Mouse (Mus musculus): ENCODE measurements around the gene Txnrd2.

The Txnrd2 gene

GRCm38 (mm10) chr16:18451486-18452181 is 25.4 kb downstream of the Txnrd2 start:
- DNase-seq (ENCODE audit: low read depth): no peak

GRCm38 (mm10) chr16:18452361-18452862 is 26.2 kb downstream of the Txnrd2 start:
- DNase-seq (ENCODE audit: low read depth): no peak

GRCm38 (mm10) chr16:18453846-18454245 is 27.7 kb downstream of the Txnrd2 start:
- peak; percentile 30 for DNase-seq (ENCODE audit: low read depth)

- DNase-seq (ENCODE audit: low read depth): no peak
Measured at GRCm38 (mm10) chr16:18455407-18455806, 29.2 kb downstream of the Txnrd2 start.

- no peak for DNase-seq (ENCODE audit: low read depth)
Measured at GRCm38 (mm10) chr16:18458661-18459060, 32.5 kb downstream of the Txnrd2 start.

- peak; percentile 61 for DNase-seq (ENCODE audit: low read depth)
Measured at GRCm38 (mm10) chr16:18459335-18459954, 33.3 kb downstream of the Txnrd2 start.

GRCm38 (mm10) chr16:18459955-18460370 is 33.8 kb downstream of the Txnrd2 start:
- DNase-seq (ENCODE audit: low read depth): peak; percentile 89

GRCm38 (mm10) chr16:18460826-18461225 is 34.6 kb downstream of the Txnrd2 start:
- no peak for DNase-seq (ENCODE audit: low read depth)

- DNase-seq (ENCODE audit: low read depth): no peak
Measured at GRCm38 (mm10) chr16:18462031-18462430, 35.8 kb downstream of the Txnrd2 start.

- no peak for DNase-seq (ENCODE audit: low read depth)
Measured at GRCm38 (mm10) chr16:18462598-18462997, 36.4 kb downstream of the Txnrd2 start.

- DNase-seq (ENCODE audit: low read depth): peak; percentile 36
Measured at GRCm38 (mm10) chr16:18464271-18464670, 38.1 kb downstream of the Txnrd2 start.

GRCm38 (mm10) chr16:18470829-18471228 is 44.6 kb downstream of the Txnrd2 start:
- DNase-seq (ENCODE audit: low read depth): peak; percentile 49

- DNase-seq (ENCODE audit: low read depth): no peak
Measured at GRCm38 (mm10) chr16:18471381-18471955, 45.3 kb downstream of the Txnrd2 start.

GRCm38 (mm10) chr16:18471976-18472375 is 45.8 kb downstream of the Txnrd2 start:
- DNase-seq (ENCODE audit: low read depth): no peak

GRCm38 (mm10) chr16:18472416-18472815 is 46.2 kb downstream of the Txnrd2 start:
- no peak for DNase-seq (ENCODE audit: low read depth)

GRCm38 (mm10) chr16:18472976-18473375 is 46.8 kb downstream of the Txnrd2 start:
- no peak for DNase-seq (ENCODE audit: low read depth)

- no peak for DNase-seq (ENCODE audit: low read depth)
Measured at GRCm38 (mm10) chr16:18474021-18474420, 47.8 kb downstream of the Txnrd2 start.

- DNase-seq (ENCODE audit: low read depth): no peak
Measured at GRCm38 (mm10) chr16:18477996-18478395, 51.8 kb downstream of the Txnrd2 start.

- no peak for DNase-seq (ENCODE audit: low read depth)
Measured at GRCm38 (mm10) chr16:18479667-18480066, 53.5 kb downstream of the Txnrd2 start.

- DNase-seq (ENCODE audit: low read depth): no peak
Measured at GRCm38 (mm10) chr16:18480933-18481485, 54.8 kb downstream of the Txnrd2 start.

- peak; percentile 21 for DNase-seq (ENCODE audit: low read depth)
Measured at GRCm38 (mm10) chr16:18482431-18482830, 56.2 kb downstream of the Txnrd2 start.

GRCm38 (mm10) chr16:18483839-18484238 is 57.7 kb downstream of the Txnrd2 start:
- DNase-seq (ENCODE audit: low read depth): no peak

GRCm38 (mm10) chr16:18484386-18484785 is 58.2 kb downstream of the Txnrd2 start:
- DNase-seq (ENCODE audit: low read depth): no peak
